Mouse (Mus musculus) cerebellum, adult (tissue): Measurements from ENCODE around the gene Ccdc125.
"Not testable (repeated sequence)": the region's sequence is repeated elsewhere in the genome, so short reads cannot be mapped to it uniquely, and the experiment has no call there.

Source experiments
- ATAC-seq: cut with Nextera tagmentation; 2 replicates; pipeline ENCODE4 v1.9.2; 2017; ENCODE audit warnings: mild to moderate bottlenecking, moderate library complexity, mixed read lengths; ENCODE audit not compliant: insufficient number of reproducible peaks, low FRiP score, low TSS enrichment

Gene Ccdc125

GRCm38 (mm10) chr13:100706206-100706605 is 36.7 kb downstream of the Ccdc125 start:
- no peak for ATAC-seq

DNA sequence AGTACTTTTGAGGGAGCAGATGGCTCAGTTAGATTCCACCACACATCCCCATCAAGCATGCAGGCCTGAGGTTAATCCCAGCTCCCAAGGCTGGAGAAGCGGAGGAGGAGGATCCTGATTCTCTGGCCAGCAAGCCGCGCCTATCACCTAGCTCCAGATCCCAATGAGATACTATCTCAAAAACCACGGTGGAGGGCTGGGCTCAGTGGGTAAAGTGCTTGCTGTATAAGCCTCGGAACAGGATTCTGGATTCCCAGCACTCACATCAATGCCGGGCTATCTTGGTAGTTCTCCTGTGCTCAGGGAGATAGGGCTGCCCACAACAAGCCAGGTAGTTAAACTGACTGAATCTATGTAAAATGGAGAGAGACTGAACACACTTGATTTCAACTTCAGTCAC is 46.0 kb downstream of the Ccdc125 start:
- ATAC-seq, result no peak

DNA sequence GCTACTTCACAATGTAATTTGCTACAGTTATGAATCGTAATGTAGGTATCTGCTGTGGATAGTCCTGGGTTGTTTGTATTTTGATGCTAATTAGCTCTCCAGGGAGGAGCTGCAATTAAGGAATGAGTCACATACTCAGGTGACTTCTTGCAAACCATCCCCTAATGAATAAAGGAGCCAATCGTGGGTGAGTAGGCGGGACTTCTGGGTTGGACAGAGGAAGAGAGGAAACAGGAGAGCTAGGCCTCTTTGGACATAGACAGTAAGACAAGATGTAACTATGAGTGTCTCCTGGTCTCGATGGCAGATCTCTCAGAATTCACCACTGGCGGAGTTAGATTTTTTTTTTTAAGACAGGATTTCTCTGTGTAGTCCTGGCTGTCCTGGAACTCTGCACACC is 52.1 kb downstream of the Ccdc125 start:
- no peak for ATAC-seq

DNA sequence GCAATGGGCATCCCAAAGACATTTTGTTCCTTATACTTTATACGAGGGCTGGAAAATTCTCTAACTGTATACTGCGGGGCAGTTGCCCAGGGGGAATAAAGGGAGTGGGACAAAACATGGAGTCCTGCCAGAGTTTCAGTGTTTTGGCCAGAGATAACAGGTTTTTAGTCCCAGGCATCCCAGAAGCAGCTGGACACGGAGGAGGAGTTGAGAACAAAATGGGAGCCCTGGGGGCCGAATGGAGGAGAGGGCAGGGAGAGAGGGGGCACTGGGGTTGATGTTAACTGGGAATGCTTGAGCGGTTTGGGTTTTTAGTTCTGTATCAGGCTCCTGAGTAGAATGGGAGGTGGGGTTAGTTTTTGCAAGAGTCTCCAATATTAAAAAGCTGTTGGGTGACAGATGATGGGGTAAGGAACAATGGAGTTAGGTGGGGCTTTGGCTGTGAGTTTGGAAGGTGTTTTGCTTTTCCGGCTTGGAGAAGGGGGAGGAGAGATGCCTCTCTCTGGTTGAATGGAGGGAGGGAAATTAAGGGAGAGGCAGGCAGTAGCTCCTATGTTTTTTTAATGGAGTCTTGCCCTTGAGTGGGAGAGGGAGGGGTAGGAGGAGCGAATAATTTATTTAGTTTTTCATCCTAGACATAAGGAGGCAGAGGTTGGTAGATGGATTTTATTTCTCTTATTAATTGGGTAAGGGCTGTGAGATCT is 54.7 kb downstream of the Ccdc125 start:
- no peak for ATAC-seq

DNA sequence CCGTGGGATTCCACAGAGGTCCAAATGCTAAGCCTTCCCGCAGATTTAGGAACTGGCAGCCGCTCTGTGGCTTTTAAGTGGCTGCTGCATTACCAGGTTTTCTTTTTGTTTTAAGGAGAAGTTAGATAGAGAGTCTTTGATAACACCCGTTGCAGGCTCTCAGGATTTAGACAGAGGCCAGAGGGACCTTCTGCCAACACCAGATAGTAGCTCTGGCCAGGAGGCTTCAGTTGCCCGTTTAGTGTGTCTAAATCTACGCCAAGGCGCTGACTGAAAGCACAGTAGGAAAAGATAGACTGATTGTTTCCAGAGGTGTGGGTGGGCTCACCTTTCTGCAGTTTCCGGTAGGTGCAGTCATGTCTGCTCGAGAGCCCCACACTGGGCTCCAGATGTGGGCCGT is 55.7 kb downstream of the Ccdc125 start:
- no peak for ATAC-seq

- ATAC-seq, result no peak
Observed at GRCm38 (mm10) chr13:100728086-100728485, 58.6 kb downstream of the Ccdc125 start.

GRCm38 (mm10) chr13:100728530-100728929 is 59.0 kb downstream of the Ccdc125 start:
- ATAC-seq, result not testable (repeated sequence)

GRCm38 (mm10) chr13:100730153-100730860 is 60.8 kb downstream of the Ccdc125 start:
- ATAC-seq, result peak; percentile 77

GRCm38 (mm10) chr13:100730861-100731176 is 61.3 kb downstream of the Ccdc125 start, which contains the start of gene Cdk7:
Gene Cdk7, minus strand, starts transcription at chr13:100730939.
- peak; percentile 97 for ATAC-seq

DNA sequence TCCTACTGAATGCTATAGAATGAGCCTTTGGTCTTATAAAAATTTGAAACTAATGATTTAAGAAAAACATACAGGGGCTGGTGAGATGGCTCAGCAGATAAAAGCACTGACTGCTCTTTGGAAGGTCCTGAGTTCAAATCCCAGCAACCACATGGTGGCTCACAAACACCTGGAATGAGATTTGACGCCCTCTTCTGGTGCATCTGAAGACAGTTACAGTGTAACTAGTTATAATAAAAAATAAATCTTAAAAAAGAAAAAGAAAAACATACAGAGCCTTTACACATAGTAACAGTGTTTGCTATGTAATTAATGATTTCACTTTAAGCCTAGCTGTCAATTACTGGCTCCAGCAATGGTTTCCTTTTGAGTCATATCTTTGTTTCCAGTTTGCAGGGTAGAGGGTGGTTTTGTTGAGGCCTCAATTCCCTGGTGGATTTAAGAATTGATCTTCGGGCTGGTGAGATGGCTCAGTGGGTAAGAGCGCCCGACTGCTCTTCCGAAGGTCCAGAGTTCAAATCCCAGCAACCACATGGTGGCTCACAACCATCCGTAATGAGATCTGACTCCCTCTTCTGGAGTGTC is 62.0 kb downstream of the Ccdc125 start:
- ATAC-seq, result not testable (repeated sequence)

DNA sequence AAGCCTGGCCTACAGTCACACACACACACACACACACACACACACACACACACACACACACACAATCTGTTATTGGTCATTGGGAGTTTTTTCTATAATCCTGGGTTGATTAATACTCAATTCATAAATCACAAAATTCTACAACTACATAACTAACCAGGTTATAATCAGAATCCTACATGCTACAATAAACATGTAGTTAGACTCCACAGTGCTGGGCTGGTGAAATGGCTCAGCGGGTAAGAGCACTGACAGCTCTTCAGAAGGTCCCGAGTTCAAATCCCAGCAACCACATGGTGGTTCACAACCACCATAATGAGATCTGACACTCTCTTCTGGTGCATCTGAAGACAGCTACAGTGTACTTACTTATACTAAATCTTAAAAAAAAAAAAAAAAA is 63.2 kb downstream of the Ccdc125 start:
- no peak for ATAC-seq

DNA sequence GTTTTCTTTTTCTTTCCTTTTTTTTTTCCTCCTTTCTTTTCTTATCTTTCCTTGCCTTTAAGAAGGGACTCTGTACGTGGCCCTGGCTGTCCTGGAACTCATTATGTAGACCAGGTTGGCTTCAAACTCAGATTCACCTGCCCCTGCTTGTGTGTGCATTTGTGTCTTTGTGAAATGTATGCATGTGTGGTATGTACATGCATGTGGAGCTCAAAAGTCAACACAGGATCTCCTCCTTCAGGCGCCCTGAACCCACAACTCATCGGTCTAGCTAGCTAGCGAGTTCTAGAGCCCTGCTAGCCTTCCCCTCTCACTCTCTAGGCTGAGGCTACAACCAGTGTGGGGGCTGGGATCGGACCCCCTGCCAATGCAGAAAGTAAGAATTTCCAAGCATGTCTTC is 73.3 kb downstream of the Ccdc125 start:
- ATAC-seq, result no peak

- no peak for ATAC-seq
Observed at GRCm38 (mm10) chr13:100743346-100744035, 74.0 kb downstream of the Ccdc125 start.

DNA sequence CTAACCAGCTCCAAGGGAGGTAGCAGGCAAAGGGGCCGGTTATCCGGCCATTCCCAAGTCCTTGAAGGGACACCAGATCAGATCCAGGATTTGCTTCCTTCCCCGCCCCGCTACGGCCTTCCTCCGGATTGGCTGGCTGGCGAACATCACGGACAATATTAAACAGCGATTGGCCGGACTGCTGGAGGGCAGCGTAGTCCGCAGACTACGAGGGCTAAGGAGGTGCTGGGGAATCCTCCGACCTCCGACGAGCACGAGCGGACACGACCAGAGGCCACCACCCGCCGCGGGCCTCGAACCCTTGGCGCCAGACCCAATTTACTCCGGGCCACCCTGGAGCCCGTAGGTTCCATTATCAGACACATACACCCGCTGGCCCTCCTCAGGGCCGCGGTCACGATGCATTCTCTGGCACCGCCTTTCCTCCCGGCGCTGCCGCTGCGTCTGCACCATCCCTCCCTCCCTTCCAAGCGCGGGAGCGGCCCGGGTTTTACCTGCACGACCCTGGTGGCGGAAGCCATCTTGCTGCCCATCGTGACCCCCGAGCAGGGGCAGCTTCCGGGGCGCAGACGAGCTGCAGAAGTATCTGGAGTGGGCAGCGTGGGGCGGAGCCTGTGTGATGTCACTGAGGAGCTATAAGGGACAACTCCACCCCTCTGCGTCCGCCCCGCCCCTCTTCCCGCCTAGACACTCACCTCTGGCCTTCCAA is 74.7 kb downstream of the Ccdc125 start, which contains the start of gene Mrps36:
Mrps36 (minus strand) TSS at position 624 of the 709 bp plus-strand sequence.
- peak; percentile 96 for ATAC-seq

- no peak for ATAC-seq
Observed at GRCm38 (mm10) chr13:100746090-100746489, 76.6 kb downstream of the Ccdc125 start.
